Mouse (Mus musculus) thymus, adult 18-20 months (tissue): ENCODE measurements around the gene Ndufb10.

Experiments
- DNase-seq, 2 experiments: peaks; one replicate each; pipeline ENCODE4 v3.0.0; 2022; ENCODE audit warnings: mixed read lengths in 2 of 2

Gene Ndufb10

GRCm38 (mm10) chr17:24705821-24706220, 18.5 kb downstream of the Ndufb10 start:
- no peak for DNase-seq

GRCm38 (mm10) chr17:24701251-24701650, 23.0 kb downstream of the Ndufb10 start:
- DNase-seq, result no peak

- peak in 1 of 2 experiments; percentile 3 for DNase-seq
Measured at GRCm38 (mm10) chr17:24699473-24699872, 24.8 kb downstream of the Ndufb10 start.

- DNase-seq, result peak in 1 of 2 experiments; percentile 2
Measured at GRCm38 (mm10) chr17:24698715-24699114, 25.6 kb downstream of the Ndufb10 start.

- peak in 1 of 2 experiments; percentile 23 for DNase-seq
Measured at GRCm38 (mm10) chr17:24697985-24698384, 26.3 kb downstream of the Ndufb10 start.

GRCm38 (mm10) chr17:24696011-24696697, 28.1 kb downstream of the Ndufb10 start, which contains the start of the genes Gfer and Noxo1:
Gfer (minus strand) TSS chr17:24696156.
Noxo1 (plus strand) TSS chr17:24696234.
- peak; percentile 75 to 77 for DNase-seq

GRCm38 (mm10) chr17:24695326-24696010, 28.8 kb downstream of the Ndufb10 start:
- DNase-seq, result no peak

- DNase-seq, result no peak
Measured at GRCm38 (mm10) chr17:24692385-24692784, 31.9 kb downstream of the Ndufb10 start.

- DNase-seq, result peak in 1 of 2 experiments; percentile 4
Measured at GRCm38 (mm10) chr17:24689251-24690081, 34.8 kb downstream of the Ndufb10 start, which contains the start of gene Syngr3. Syngr3 (minus strand) TSS chr17:24689955.

GRCm38 (mm10) chr17:24687599-24687998, 36.7 kb downstream of the Ndufb10 start:
- DNase-seq, result no peak

GRCm38 (mm10) chr17:24687146-24687595, 37.1 kb downstream of the Ndufb10 start:
- DNase-seq, result peak; percentile 41 to 64

- peak in 1 of 2 experiments; percentile 31 for DNase-seq
Measured at GRCm38 (mm10) chr17:24686514-24686913, 37.8 kb downstream of the Ndufb10 start.

GRCm38 (mm10) chr17:24677500-24678080, 46.7 kb downstream of the Ndufb10 start:
- peak in 1 of 2 experiments; percentile 4 for DNase-seq

- DNase-seq, result no peak
Measured at GRCm38 (mm10) chr17:24676877-24677276, 47.4 kb downstream of the Ndufb10 start.

- peak in 1 of 2 experiments; percentile 44 for DNase-seq
Measured at GRCm38 (mm10) chr17:24676187-24676586, 48.1 kb downstream of the Ndufb10 start.

- DNase-seq, result no peak
Measured at GRCm38 (mm10) chr17:24674277-24674676, 50.0 kb downstream of the Ndufb10 start.

GRCm38 (mm10) chr17:24672141-24672540, 52.1 kb downstream of the Ndufb10 start:
- peak in 1 of 2 experiments; percentile 6 for DNase-seq
